Mouse (Mus musculus) inflammation-experienced regulatory T-cells (primary cell): ENCODE measurements around the gene Cga. TPM values are rescaled to one million over a fixed set of nuclear protein-coding genes. Genes with fewer than 3 reads are reported as not detected.

Source experiments
- polyA plus RNA-seq, 2 experiments: library from polyadenylated mRNA; unstranded; fragments of 100-300 nt; shearing (Covaris generic); gene quantifications; one replicate each; pipeline ENCODE4 v1.2.1; 2017

The Cga gene
- polyA plus RNA-seq, result not detected

GRCm38 (mm10) chr4:34893479-34893878 is at the start of gene Cga:
Cga (plus strand) TSS chr4:34893779.

GRCm38 (mm10) chr4:34882818-34883217 is 10.8 kb upstream of the Cga start, which contains the start of gene Zfp292:
Zfp292 (minus strand) TSS chr4:34882960.

Other genes starting within 250 kb of the Cga start
- 10 to 100 TPM; 26.9 to 30.6 TPM for gene Slc35a1, start 206.3 kb upstream of the Cga start, polyA plus RNA-seq
- gene Cfap206, start 163.6 kb upstream of the Cga start, polyA plus RNA-seq, result under 1 TPM in 1 of 2 experiments, not detected in 1; 0.69 TPM
- not detected for gene Gm136, start 137.5 kb upstream of the Cga start, polyA plus RNA-seq
- gene Smim8, start 115.4 kb upstream of the Cga start, polyA plus RNA-seq, result 10 to 100 TPM; 54.0 to 56.3 TPM
- 10 to 100 TPM; 39.9 to 43.1 TPM for gene Zfp292, start 10.8 kb upstream of the Cga start, polyA plus RNA-seq